Mouse (Mus musculus) erythroblast, embryonic 14.5 days (primary cell): ENCODE measurements around the gene Sh3gl1. TPM values are rescaled to one million over a fixed set of nuclear protein-coding genes. Genes with fewer than 3 reads are reported as not detected.

Experiments used
- H3K27me3 ChIP-seq: 2 replicates; pipeline ENCODE4 v1.6.1; 2012; ENCODE audit warnings: inconsistent platforms; ENCODE audit not compliant: control insufficient read depth
- H3K36me3 ChIP-seq: 2 replicates; pipeline ENCODE4 v1.6.1; 2012; ENCODE audit warnings: mild to moderate bottlenecking, inconsistent platforms; ENCODE audit not compliant: control insufficient read depth
- H3K4me1 ChIP-seq: 2 replicates; pipeline ENCODE4 v1.6.1; 2012; ENCODE audit warnings: inconsistent platforms; ENCODE audit not compliant: control insufficient read depth
- H3K4me3 ChIP-seq: replicated peaks from 2 replicates; pipeline ENCODE3; 2012; ENCODE audit warnings: moderate library complexity, mild to moderate bottlenecking, inconsistent platforms
- H3K9me3 ChIP-seq: 2 replicates; pipeline ENCODE4 v1.6.1; 2012; ENCODE audit warnings: low read length, inconsistent platforms, mixed read lengths; ENCODE audit not compliant: control insufficient read depth
- GATA1 ChIP-seq: IDR thresholded peaks from 2 replicates; pipeline ENCODE4 v1.6.1; 2012; ENCODE audit warnings: low read length, inconsistent platforms, mixed read lengths
- TAL1 ChIP-seq: IDR thresholded peaks from 3 replicates; pipeline ENCODE4 v1.6.1; 2012; ENCODE audit warnings: low read length, inconsistent platforms, mixed read lengths
- polyA plus RNA-seq: library from polyadenylated mRNA; stranded (reverse); fragments of >175 nt; gene quantifications from 2 replicates; pipeline ENCODE4 v1.2.3, GENCODE M21; 2012

Sh3gl1 gene
- polyA plus RNA-seq, 1 experiment: 5.9 TPM

- no peak overlapping the region for H3K4me3 ChIP-seq
- peaks cover 39% of the 10 kb centered on the region for H3K4me1 ChIP-seq
- H3K9me3 ChIP-seq: no peaks in the 10 kb centered on the region
- no peak for TF ChIP-seq TAL1
- peaks cover 96% of the 10 kb centered on the region for H3K36me3 ChIP-seq
- H3K27me3 ChIP-seq: no peaks in the 10 kb centered on the region
These were observed 14.9 kb upstream of the Sh3gl1 start for GRCm38 (mm10) chr17:56051369-56051768.

GRCm38 (mm10) chr17:56040857-56041163 is 4.4 kb upstream of the Sh3gl1 start:
- H3K9me3 ChIP-seq: no peaks in the 10 kb centered on the region
- peaks cover 58% of the 10 kb centered on the region for H3K4me1 ChIP-seq
- TF ChIP-seq GATA1 (no peak), TAL1 (no peak)
- H3K4me3 ChIP-seq: peak overlapping the region; percentile 72
- peaks cover 46% of the 10 kb centered on the region for H3K36me3 ChIP-seq
- H3K27me3 ChIP-seq: no peaks in the 10 kb centered on the region

- Histone ChIP-seq H3K4me3 (peak within 1 kb of the TSS; percentile 72), H3K4me1 (peaks cover 61% of the 10 kb centered on the region), H3K36me3 (peaks cover 40% of the 10 kb centered on the region), H3K27me3 (no peaks in the 10 kb centered on the region), H3K9me3 (no peaks in the 10 kb centered on the region)
- no peak for TF ChIP-seq TAL1
- no peak for TF ChIP-seq GATA1
These were observed 3.8 kb upstream of the Sh3gl1 start, which contains the start of gene Chaf1a for GRCm38 (mm10) chr17:56040030-56040856. Gene Chaf1a (plus strand): TSS chr17:56040439.

GRCm38 (mm10) chr17:56039345-56039744 is 2.9 kb upstream of the Sh3gl1 start:
- peaks cover 39% of the 10 kb centered on the region for H3K36me3 ChIP-seq
- peaks cover 70% of the 10 kb centered on the region for H3K4me1 ChIP-seq
- peak overlapping the region; percentile 72 for H3K4me3 ChIP-seq
- no peaks in the 10 kb centered on the region for H3K27me3 ChIP-seq
- TF ChIP-seq GATA1 (no peak), TAL1 (no peak)
- no peaks in the 10 kb centered on the region for H3K9me3 ChIP-seq

GRCm38 (mm10) chr17:56038583-56039261 is 2.3 kb upstream of the Sh3gl1 start:
- TF ChIP-seq GATA1 (no peak), TAL1 (no peak)
- H3K4me1 ChIP-seq: peaks cover 70% of the 10 kb centered on the region
- H3K36me3 ChIP-seq: peaks cover 39% of the 10 kb centered on the region

GRCm38 (mm10) chr17:56036901-56037287 is 459 bp upstream of the Sh3gl1 start:
- Histone ChIP-seq H3K27me3 (no peaks in the 10 kb centered on the region), H3K4me1 (peaks cover 71% of the 10 kb centered on the region), H3K4me3 (peak overlapping the region; percentile 70), H3K9me3 (no peaks in the 10 kb centered on the region), H3K36me3 (peaks cover 38% of the 10 kb centered on the region)
- no peak for TF ChIP-seq TAL1
- TF ChIP-seq GATA1: no peak

More at GRCm38 (mm10) chr17:56038583-56039261, 2.3 kb upstream of the Sh3gl1 start:
- H3K9me3 ChIP-seq: no peaks in the 10 kb centered on the region
- no peak overlapping the region for H3K4me3 ChIP-seq
- no peaks in the 10 kb centered on the region for H3K27me3 ChIP-seq

- H3K4me1 ChIP-seq: peaks cover 72% of the 10 kb centered on the region
- peak overlapping the region; percentile 70 for H3K4me3 ChIP-seq
- peaks cover 46% of the 10 kb centered on the region for H3K36me3 ChIP-seq
- H3K27me3 ChIP-seq: no peaks in the 10 kb centered on the region
- no peak for TF ChIP-seq TAL1
- H3K9me3 ChIP-seq: no peaks in the 10 kb centered on the region
These were observed 1.2 kb downstream of the Sh3gl1 start for GRCm38 (mm10) chr17:56035216-56035615.

GRCm38 (mm10) chr17:56034726-56035100 is 1.7 kb downstream of the Sh3gl1 start:
- Histone ChIP-seq H3K27me3 (no peaks in the 10 kb centered on the region), H3K4me3 (peak overlapping the region; percentile 70), H3K36me3 (peaks cover 49% of the 10 kb centered on the region), H3K4me1 (peaks cover 75% of the 10 kb centered on the region), H3K9me3 (no peaks in the 10 kb centered on the region)
- no peak for TF ChIP-seq TAL1
- TF ChIP-seq GATA1: no peak

- no peak for TF ChIP-seq GATA1
- no peak for TF ChIP-seq TAL1
- Histone ChIP-seq H3K4me1 (peaks cover 77% of the 10 kb centered on the region), H3K36me3 (peaks cover 55% of the 10 kb centered on the region), H3K27me3 (no peaks in the 10 kb centered on the region), H3K9me3 (no peaks in the 10 kb centered on the region), H3K4me3 (peak overlapping the region; percentile 70)
These were observed 2.3 kb downstream of the Sh3gl1 start for GRCm38 (mm10) chr17:56034040-56034725.
